Mouse (Mus musculus) right cerebral cortex, adult 2 months (tissue): ENCODE data around the gene Kcnab3.

Experiments
- DNase-seq, 2 experiments: peaks; one replicate each; pipeline ENCODE4 v3.0.0; 2021 to 2022; ENCODE audit warnings: low spot score in 2 of 2

Gene Kcnab3

GRCm38 (mm10) chr11:69369990-69370816 lies 44.1 kb downstream of the Kcnab3 start:
- no peak for DNase-seq

GRCm38 (mm10) chr11:69370817-69371215 lies 44.8 kb downstream of the Kcnab3 start:
- no peak for DNase-seq

GRCm38 (mm10) chr11:69371601-69372000 lies 45.5 kb downstream of the Kcnab3 start:
- DNase-seq = peak in 1 of 2 experiments; percentile 10

GRCm38 (mm10) chr11:69372056-69372779 lies 46.2 kb downstream of the Kcnab3 start:
- DNase-seq = peak; percentile 76 to 77

- DNase-seq = no peak
Measured at GRCm38 (mm10) chr11:69372780-69373170, 46.7 kb downstream of the Kcnab3 start.

- no peak for DNase-seq
Measured at GRCm38 (mm10) chr11:69373223-69373965, 47.3 kb downstream of the Kcnab3 start.

- no peak for DNase-seq
Measured at GRCm38 (mm10) chr11:69375646-69376045, 49.6 kb downstream of the Kcnab3 start.

- no peak for DNase-seq
Measured at GRCm38 (mm10) chr11:69377766-69378165, 51.7 kb downstream of the Kcnab3 start.

- DNase-seq = no peak
Measured at GRCm38 (mm10) chr11:69379600-69379999, 53.5 kb downstream of the Kcnab3 start.

- DNase-seq = no peak
Measured at GRCm38 (mm10) chr11:69381356-69381755, 55.3 kb downstream of the Kcnab3 start.
